Mouse (Mus musculus) liver, adult 2 months (tissue): ENCODE results near the gene 4930503B20Rik.

ENCODE experiments used
- CTCF ChIP-seq: fragments of 200-500 bp; IDR thresholded peaks from 2 replicates; pipeline ENCODE4 v1.5.1; 2011; ENCODE audit warnings: low read depth, low read length, control low read depth
- POLR2A ChIP-seq: fragments of 200-500 bp; IDR thresholded peaks from 2 replicates; pipeline ENCODE4 v1.6.1; 2011; ENCODE audit warnings: low read length, control low read depth; ENCODE audit not compliant: insufficient read depth; ENCODE audit errors: extremely low read depth

DNA sequence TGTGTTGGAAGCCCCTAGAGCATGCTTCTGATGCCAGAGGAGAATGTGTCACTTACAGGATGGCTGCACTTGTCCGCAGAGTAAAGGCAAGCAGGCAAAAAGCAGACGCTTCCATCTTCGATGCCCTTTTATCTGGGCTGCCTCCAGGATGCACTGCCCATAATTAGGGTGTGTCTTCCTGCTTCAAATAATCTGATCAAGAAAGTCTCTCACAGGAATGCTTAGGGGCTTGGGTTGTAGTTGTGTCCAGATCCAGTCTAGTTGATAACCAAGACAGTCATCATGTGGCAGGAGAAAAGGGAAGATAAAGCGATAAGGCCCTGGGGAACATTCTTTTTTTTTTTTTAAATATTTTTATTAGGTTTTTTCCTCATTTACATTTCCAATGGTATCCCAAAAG lies 35.6 kb downstream of the 4930503B20Rik start, which contains the start of gene Dnase2b:
- no peak for TF ChIP-seq CTCF
- TF ChIP-seq POLR2A = no peak
